Mouse (Mus musculus) heart, postnatal 0 days (tissue): ENCODE data around the gene Chdh.

ENCODE experiments used
- CTCF ChIP-seq: IDR thresholded peaks from 2 replicates; pipeline ENCODE4 v1.5.1; 2016; ENCODE audit warnings: antibody characterized with exemption, control low read depth, low read depth
- EP300 ChIP-seq: IDR thresholded peaks from 2 replicates; pipeline ENCODE4 v1.6.1; 2016; ENCODE audit warnings: antibody characterized with exemption, low read depth

DNA sequence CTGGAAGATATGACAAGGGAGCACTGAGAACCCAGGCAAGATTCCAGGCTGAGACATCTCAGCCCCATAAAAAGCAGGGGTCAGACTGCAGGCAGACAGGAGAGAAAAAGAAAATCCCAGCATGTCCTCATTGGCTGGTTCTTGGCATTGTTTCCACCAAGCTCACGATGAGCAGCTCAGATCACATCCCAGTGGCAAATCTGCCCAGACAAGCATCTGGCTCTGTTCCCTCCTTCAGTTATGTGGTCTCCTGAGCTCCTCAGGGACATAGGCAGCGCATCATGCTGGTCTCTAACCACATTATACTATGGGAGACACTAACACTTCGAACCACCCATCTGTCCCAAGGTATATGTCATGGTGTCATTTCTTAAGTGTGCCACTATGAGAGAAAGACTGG lies 59.7 kb downstream of the Chdh start:
- TF ChIP-seq EP300 = no peak
- no peak for TF ChIP-seq CTCF
